ENCODE assay signal across 14 mouse cellular contexts in the genomic region with DNA sequence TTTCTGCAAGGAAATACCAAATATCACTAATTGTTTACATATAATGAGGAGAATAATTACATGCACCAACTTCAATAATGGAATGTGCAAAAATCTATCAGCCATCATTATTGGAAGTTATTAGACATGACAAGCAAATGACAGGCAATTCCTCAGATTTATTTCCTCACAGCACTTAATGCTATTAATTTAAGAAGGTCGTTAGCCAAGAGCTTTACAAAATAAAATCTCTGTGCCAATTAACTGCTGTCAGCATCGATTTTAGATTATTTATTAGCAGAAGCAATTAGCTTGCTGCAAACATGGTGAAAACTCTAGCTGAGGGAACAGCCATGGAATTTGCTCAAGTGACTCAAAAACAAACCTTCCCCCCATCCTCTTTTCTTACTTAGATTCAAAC. TPM values are rescaled to one million over a fixed set of nuclear protein-coding genes. Genes with fewer than 3 reads are reported as not detected.
DNase-seq lines count a peak whose midpoint lies in the region.
"Had no signal": no experiment of that assay in that cellular context is flagged by ENCODE, and none has a peak within 500 bp of the region (broad histone marks: within the 10 kb centered on the region; RNA-seq: fewer than 3 reads in every experiment).

No protein-coding gene starts in this region.

- peak; percentile 15 for DNase-seq in embryo, embryonic 10.5 days (ENCODE audit: low spot score)
- DNase-seq in embryo, embryonic 11 days, result no peak
- peak; percentile 2 for DNase-seq in Muller cell, postnatal 12 days (ENCODE audit: inconsistent ontology term)
- peak; percentile 73 for DNase-seq in hindlimb bud, embryonic 11.5 days (ENCODE audit: extremely low spot score, low read depth, low spot score)
- DNase-seq in layer of hippocampus, adult 18-20 months (ENCODE audit: low spot score in 2 of 2), result no peak
- no peak for DNase-seq in ovary, postnatal 36 days (ENCODE audit: low spot score)
- DNase-seq: adrenal gland, postnatal 10 days; adrenal gland, postnatal 36 days; cerebellum, adult 11 months; cerebellum, adult 2 months; cerebellum, adult 9-11 months; cerebellum, postnatal 25 days; gastrocnemius, postnatal 10 days; gastrocnemius, postnatal 36 days had no signal

RNA-seq across cellular contexts. Expression of gene Lnpk, which starts 30.9 kb away (rescaled TPM):
- 10 to 100 TPM; 55.3 to 55.4 TPM for total RNA-seq in layer of hippocampus, adult 18-20 months (2021)

Comparison
In these comparisons a context has a peak if more than half of its experiments do, and no peak if none do; other contexts are left out.
1. DNase-seq: peak in embryo, embryonic 10.5 days (single experiment), Muller cell, postnatal 12 days (single experiment) and hindlimb bud, embryonic 11.5 days (single experiment); none in embryo, embryonic 11 days (single experiment), layer of hippocampus, adult 18-20 months (0 of 2) and ovary, postnatal 36 days (single experiment).